Mouse (Mus musculus): ENCODE measurements around the gene Aup1.
A peak's percentile ranks its signal among the peaks of the same experiment; 100 is the strongest.

DNA sequence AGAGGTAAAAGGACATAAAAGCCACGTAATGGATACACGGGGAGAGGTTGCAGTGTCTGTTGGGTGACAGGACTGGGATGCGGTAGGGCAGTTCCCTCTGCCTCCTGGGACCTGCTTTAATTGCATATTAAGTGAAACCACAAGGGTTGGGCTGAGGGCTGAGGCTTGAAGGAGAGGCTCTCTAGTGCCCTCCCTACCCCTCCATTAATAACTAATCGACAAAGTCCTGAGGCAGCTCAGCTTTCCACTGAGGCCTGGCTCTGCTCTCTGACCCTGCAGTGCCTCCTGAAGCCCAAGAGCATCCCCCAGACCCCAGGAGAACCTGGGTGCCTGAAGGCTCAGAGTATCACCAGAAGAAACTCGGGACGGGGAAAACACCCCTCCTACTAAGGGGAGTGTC is 30.2 kb downstream of the Aup1 start:
- TF ChIP-seq CTCF (IDR thresholded peaks at IDR 0.05; ENCODE audit: borderline replicate concordance, insufficient read depth, low read length) (no peak), POLR2A (IDR thresholded peaks at IDR 0.05; ENCODE audit: low read depth, low read length) (peak; percentile 30; the same call in 1 of the 2 replicates)

Data from embryonic fibroblast, embryonic 13.5 days (primary cell).